Mouse (Mus musculus) heart, adult 2 months (tissue): ENCODE measurements at regions not wholly inside any gene's neighbourhood (a gene's known extent, or its start where the extent isn't known, plus 50 kb on each side); places are given as distances from the start of the nearest gene placed in this dataset.

Experiments used
- CTCF ChIP-seq: fragments of 200-600 bp; IDR thresholded peaks from 2 replicates; pipeline ENCODE4 v1.8.1; 2022; ENCODE audit warnings: antibody characterized with exemption, mild to moderate bottlenecking, moderate library complexity
- POLR2A ChIP-seq: fragments of 200-500 bp; IDR thresholded peaks from 2 replicates; pipeline ENCODE4 v1.6.1; 2011; ENCODE audit warnings: mild to moderate bottlenecking, low read depth, low read length, control low read depth; ENCODE audit not compliant: insufficient read depth

DNA sequence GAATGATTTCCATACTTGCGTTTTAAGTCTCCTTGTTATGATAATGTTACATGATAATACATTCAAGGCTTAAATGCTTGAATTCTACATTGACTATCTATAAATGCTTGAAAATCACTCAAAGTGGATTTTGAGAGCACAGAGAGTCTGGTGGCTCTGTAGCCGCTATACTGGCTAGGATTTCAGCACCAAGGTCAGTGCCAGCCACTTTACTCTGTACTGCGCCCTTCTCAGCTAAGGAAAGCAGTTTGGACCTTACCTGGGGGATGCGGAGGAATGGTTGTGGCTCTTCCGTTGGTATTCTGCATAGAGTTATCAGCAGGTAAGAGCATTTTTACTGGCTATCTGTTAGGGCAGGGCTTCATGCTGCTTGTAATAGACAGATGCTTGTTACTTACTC, 94.3 kb downstream of the Med10 start:
- TF ChIP-seq POLR2A, result no peak
- no peak for TF ChIP-seq CTCF
